Mouse (Mus musculus): Measurements from ENCODE around the gene Myocd. TPM values are rescaled to one million over a fixed set of nuclear protein-coding genes. Genes with fewer than 3 reads are reported as not detected.

Gene Myocd
- polyA plus RNA-seq, 1 experiment, result not detected

DNA sequence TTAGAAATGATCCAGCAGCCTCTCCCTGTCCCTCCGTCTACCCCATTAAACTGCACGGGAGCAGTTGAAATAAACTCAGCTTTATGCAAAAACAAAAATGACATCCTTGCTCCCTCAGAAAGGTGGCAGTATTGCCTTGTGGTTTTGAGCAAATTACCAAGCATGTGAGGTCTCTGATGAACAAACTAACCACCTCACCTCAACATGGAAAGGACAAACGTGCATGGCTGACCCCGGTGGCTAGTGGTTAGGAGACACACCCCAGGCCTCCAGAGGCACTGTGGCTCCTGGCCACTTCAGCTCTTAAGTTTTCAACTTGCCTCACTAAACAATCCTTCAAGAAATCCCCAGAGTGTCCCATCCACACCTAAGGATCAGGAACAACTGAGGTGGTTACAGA is 1.5 kb downstream of the Myocd start:
- TF ChIP-seq CTCF (IDR thresholded peaks at IDR 0.05; ENCODE audit: control insufficient read depth, insufficient read depth, low read length) (no peak), POLR2A (IDR thresholded peaks at IDR 0.05; ENCODE audit: borderline replicate concordance, control insufficient read depth, low read depth, low read length) (no peak)
- Histone ChIP-seq H3K27ac (ENCODE audit: control insufficient read depth, insufficient read depth, low read depth, low read length, poor library complexity) (no peak overlapping the region), H3K4me1 (ENCODE audit: control insufficient read depth, insufficient read depth, low read length) (no peaks in the 10 kb centered on the region), H3K4me3 (replicated peaks; ENCODE audit: control insufficient read depth, low read depth, low read length) (no peak overlapping the region)
- 50% methylated on average over 4 of the region's 4 CpGs for WGBS

DNA sequence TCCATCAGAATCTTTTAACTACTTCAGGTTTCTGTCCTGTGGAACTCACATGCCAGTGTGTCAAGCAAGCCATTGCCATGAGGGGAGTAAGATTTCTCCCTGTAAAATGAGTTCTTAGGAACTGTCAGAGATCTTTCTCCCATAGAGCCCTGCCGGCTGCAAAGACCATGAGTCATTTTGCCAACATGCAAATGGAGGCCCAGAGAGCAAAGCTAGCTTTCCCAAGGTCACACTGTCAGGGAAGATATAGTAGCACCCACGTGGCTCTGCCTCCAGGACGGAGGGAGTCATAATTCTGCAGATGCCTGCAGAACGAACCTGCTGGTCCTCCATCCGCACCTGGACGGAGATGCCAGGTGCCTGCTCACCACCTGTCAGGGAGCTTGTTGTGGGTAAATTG is 6.3 kb downstream of the Myocd start:
- H3K4me3 ChIP-seq (replicated peaks; ENCODE audit: control insufficient read depth, low read depth, low read length), result no peak overlapping the region
- TF ChIP-seq CTCF (IDR thresholded peaks at IDR 0.05; ENCODE audit: control insufficient read depth, insufficient read depth, low read length), result no peak
- no peak for TF ChIP-seq POLR2A (IDR thresholded peaks at IDR 0.05; ENCODE audit: borderline replicate concordance, control insufficient read depth, low read depth, low read length)
- no peak overlapping the region for H3K27ac ChIP-seq (ENCODE audit: control insufficient read depth, insufficient read depth, low read depth, low read length, poor library complexity)
- WGBS, result 62% methylated on average over 6 of the region's 6 CpGs
- H3K4me1 ChIP-seq (ENCODE audit: control insufficient read depth, insufficient read depth, low read length), result no peaks in the 10 kb centered on the region

- 77% methylated on average over 4 of the region's 4 CpGs for WGBS
- no peak for TF ChIP-seq POLR2A (IDR thresholded peaks at IDR 0.05; ENCODE audit: borderline replicate concordance, control insufficient read depth, low read depth, low read length)
- TF ChIP-seq CTCF (IDR thresholded peaks at IDR 0.05; ENCODE audit: control insufficient read depth, insufficient read depth, low read length), result no peak
- H3K27ac ChIP-seq (ENCODE audit: control insufficient read depth, insufficient read depth, low read depth, low read length, poor library complexity), result no peak overlapping the region
- H3K4me3 ChIP-seq (replicated peaks; ENCODE audit: control insufficient read depth, low read depth, low read length), result no peak overlapping the region
- no peaks in the 10 kb centered on the region for H3K4me1 ChIP-seq (ENCODE audit: control insufficient read depth, insufficient read depth, low read length)
These were observed 10.8 kb downstream of the Myocd start for GRCm38 (mm10) chr11:65258997-65259396.

DNA sequence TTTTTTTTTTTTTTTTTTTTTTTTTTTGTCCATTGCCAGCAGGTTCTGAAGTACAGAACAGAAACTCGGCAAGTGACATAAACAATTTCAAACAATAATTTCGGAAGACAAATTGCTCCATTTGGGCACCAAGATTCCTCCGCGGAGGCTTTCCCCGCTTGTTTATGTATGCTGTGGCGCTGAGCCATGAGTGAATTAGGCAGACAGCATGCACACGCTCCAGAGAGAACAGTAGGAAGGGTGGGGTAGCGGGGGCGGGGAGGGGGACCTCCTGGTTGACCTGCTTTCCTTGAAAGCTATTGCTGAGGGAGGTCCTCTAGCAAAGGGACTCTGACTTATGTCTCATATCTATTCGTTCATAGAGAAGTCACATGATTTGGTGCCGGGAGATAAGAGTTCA is 13.6 kb downstream of the Myocd start:
- TF ChIP-seq POLR2A (IDR thresholded peaks at IDR 0.05; ENCODE audit: borderline replicate concordance, control insufficient read depth, low read depth, low read length), result no peak
- TF ChIP-seq CTCF (IDR thresholded peaks at IDR 0.05; ENCODE audit: control insufficient read depth, insufficient read depth, low read length), result no peak
- WGBS, result 83% methylated on average over 11 of the region's 11 CpGs
- H3K4me3 ChIP-seq (replicated peaks; ENCODE audit: control insufficient read depth, low read depth, low read length), result no peak overlapping the region
- H3K27ac ChIP-seq (ENCODE audit: control insufficient read depth, insufficient read depth, low read depth, low read length, poor library complexity), result no peak overlapping the region
- no peaks in the 10 kb centered on the region for H3K4me1 ChIP-seq (ENCODE audit: control insufficient read depth, insufficient read depth, low read length)

- H3K27ac ChIP-seq (ENCODE audit: control insufficient read depth, insufficient read depth, low read depth, low read length, poor library complexity), result no peak overlapping the region
- no peaks in the 10 kb centered on the region for H3K4me1 ChIP-seq (ENCODE audit: control insufficient read depth, insufficient read depth, low read length)
- no peak overlapping the region for H3K4me3 ChIP-seq (replicated peaks; ENCODE audit: control insufficient read depth, low read depth, low read length)
- TF ChIP-seq POLR2A (IDR thresholded peaks at IDR 0.05; ENCODE audit: borderline replicate concordance, control insufficient read depth, low read depth, low read length), result no peak
- TF ChIP-seq CTCF (IDR thresholded peaks at IDR 0.05; ENCODE audit: control insufficient read depth, insufficient read depth, low read length), result no peak
- WGBS, result 74% methylated on average over 6 of the region's 6 CpGs
These were observed 14.2 kb downstream of the Myocd start for GRCm38 (mm10) chr11:65255564-65255963.

- TF ChIP-seq CTCF (IDR thresholded peaks at IDR 0.05; ENCODE audit: control insufficient read depth, insufficient read depth, low read length), result no peak
- no peak for TF ChIP-seq POLR2A (IDR thresholded peaks at IDR 0.05; ENCODE audit: borderline replicate concordance, control insufficient read depth, low read depth, low read length)
- WGBS, result 83% methylated on average over 4 of the region's 4 CpGs
- no peak overlapping the region for H3K4me3 ChIP-seq (replicated peaks; ENCODE audit: control insufficient read depth, low read depth, low read length)
- no peaks in the 10 kb centered on the region for H3K4me1 ChIP-seq (ENCODE audit: control insufficient read depth, insufficient read depth, low read length)
- H3K27ac ChIP-seq (ENCODE audit: control insufficient read depth, insufficient read depth, low read depth, low read length, poor library complexity), result no peak overlapping the region
These were observed 19.4 kb downstream of the Myocd start for GRCm38 (mm10) chr11:65250366-65250765.

DNA sequence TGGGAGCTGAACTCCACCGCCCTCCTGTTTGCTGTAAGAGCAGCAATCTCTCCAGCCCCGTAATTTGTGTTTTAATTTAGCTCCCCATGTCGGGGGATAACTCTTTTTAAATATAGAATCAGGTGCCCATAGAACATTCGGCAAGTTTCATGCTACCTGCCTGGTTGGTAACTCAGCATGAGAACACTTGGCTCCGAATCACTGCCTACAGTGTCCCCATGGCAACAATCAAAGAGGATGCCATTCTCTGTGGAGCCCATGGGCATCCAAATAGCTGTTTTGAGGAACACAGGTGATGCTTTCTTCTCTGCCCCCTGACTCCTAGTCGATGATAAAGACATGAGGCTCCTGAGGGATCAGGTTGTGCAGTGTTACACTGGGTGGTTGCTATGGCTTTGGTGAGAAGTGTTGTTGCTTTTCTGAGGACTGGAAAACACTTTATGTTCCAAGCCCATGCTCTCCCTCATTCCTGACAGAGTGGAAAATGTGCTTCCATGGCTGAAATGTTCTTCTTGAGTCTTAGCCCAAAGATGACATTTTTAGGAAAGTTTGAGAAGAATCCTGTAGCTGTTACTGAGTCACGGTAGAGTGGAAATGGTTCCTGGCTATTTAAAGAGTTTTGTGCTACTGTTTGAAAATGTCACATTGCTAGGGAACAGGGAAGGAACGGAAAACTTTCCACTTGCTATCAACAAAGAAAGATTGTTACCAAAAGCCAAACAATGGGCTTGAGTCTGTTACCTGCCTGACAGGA is 23.3 kb downstream of the Myocd start:
- TF ChIP-seq POLR2A (IDR thresholded peaks at IDR 0.05; ENCODE audit: borderline replicate concordance, control insufficient read depth, low read depth, low read length) (no peak), CTCF (IDR thresholded peaks at IDR 0.05; ENCODE audit: control insufficient read depth, insufficient read depth, low read length) (no peak)
- Histone ChIP-seq H3K4me3 (replicated peaks; ENCODE audit: control insufficient read depth, low read depth, low read length) (no peak overlapping the region), H3K27ac (ENCODE audit: control insufficient read depth, insufficient read depth, low read depth, low read length, poor library complexity) (no peak overlapping the region), H3K4me1 (ENCODE audit: control insufficient read depth, insufficient read depth, low read length) (no peaks in the 10 kb centered on the region)
- WGBS, result 70% methylated on average over 8 of the region's 8 CpGs

DNA sequence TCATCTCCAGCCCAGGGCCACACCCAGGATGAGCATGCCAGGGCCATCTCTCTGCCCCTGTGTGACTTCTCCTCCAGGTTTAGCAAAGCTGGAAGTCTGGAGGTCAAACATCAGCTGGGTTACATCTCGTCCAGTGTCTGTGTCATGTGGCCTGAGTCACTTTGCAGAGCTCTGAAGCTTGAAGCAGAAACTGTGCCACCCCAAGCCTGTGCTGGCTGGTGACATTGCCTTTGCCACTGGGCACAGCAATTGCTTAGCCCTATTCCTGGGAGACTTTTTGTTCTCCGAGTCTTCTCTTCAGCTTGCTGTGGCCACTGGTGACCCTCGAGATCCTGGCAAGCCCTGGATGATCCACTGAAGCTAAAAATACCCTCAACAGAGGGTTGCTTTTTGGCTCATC is 26.2 kb downstream of the Myocd start:
- Histone ChIP-seq H3K4me1 (ENCODE audit: control insufficient read depth, insufficient read depth, low read length) (no peaks in the 10 kb centered on the region), H3K4me3 (replicated peaks; ENCODE audit: control insufficient read depth, low read depth, low read length) (no peak overlapping the region), H3K27ac (ENCODE audit: control insufficient read depth, insufficient read depth, low read depth, low read length, poor library complexity) (no peak overlapping the region)
- TF ChIP-seq CTCF (IDR thresholded peaks at IDR 0.05; ENCODE audit: control insufficient read depth, insufficient read depth, low read length) (no peak), POLR2A (IDR thresholded peaks at IDR 0.05; ENCODE audit: borderline replicate concordance, control insufficient read depth, low read depth, low read length) (no peak)
- 61% methylated on average over 3 of the region's 3 CpGs for WGBS

- TF ChIP-seq CTCF (IDR thresholded peaks at IDR 0.05; ENCODE audit: control insufficient read depth, insufficient read depth, low read length), result no peak
- TF ChIP-seq POLR2A (IDR thresholded peaks at IDR 0.05; ENCODE audit: borderline replicate concordance, control insufficient read depth, low read depth, low read length), result no peak
- whole genome bisulfite sequencing, result 74% methylated on average over 7 of the region's 7 CpGs
- no peaks in the 10 kb centered on the region for H3K4me1 ChIP-seq (ENCODE audit: control insufficient read depth, insufficient read depth, low read length)
- no peak overlapping the region for H3K4me3 ChIP-seq (replicated peaks; ENCODE audit: control insufficient read depth, low read depth, low read length)
- H3K27ac ChIP-seq (ENCODE audit: control insufficient read depth, insufficient read depth, low read depth, low read length, poor library complexity), result no peak overlapping the region
These were observed 29.3 kb downstream of the Myocd start for GRCm38 (mm10) chr11:65240521-65240920.

All from bone marrow, adult 2 months (tissue).